Mouse (Mus musculus) CH12.LX (cell line): ENCODE results near the gene Boc. TPM values are rescaled to one million over a fixed set of nuclear protein-coding genes. Genes with fewer than 3 reads are reported as not detected.

ENCODE experiments used
- DNase-seq: peaks from one replicate; pipeline ENCODE4 v3.0.0-alpha.2; 2013; ENCODE audit errors: extremely low read depth
- H3K27ac ChIP-seq: 2 replicates; pipeline ENCODE4 v1.5.1; 2012; ENCODE audit warnings: low read depth, mild to moderate bottlenecking, control low read depth, moderate library complexity; ENCODE audit not compliant: insufficient read depth
- H3K27me3 ChIP-seq: replicated peaks from 2 replicates; pipeline ENCODE3; 2012; ENCODE audit warnings: inconsistent platforms
- H3K36me3 ChIP-seq, 2 experiments: replicated peaks in 1 of 2; 2 replicates each; pipeline versions ENCODE3 to v1.6.1; 2012; ENCODE audit warnings: inconsistent platforms in 1 of 2, low read length in 1 of 2, mild to moderate bottlenecking in 1 of 2, mixed read lengths in 1 of 2, moderate library complexity in 1 of 2; ENCODE audit not compliant: control insufficient read depth in 1 of 2, insufficient read depth in 1 of 2
- H3K4me1 ChIP-seq, 2 experiments: 2 replicates each; pipeline ENCODE4 v1.6.1; 2012; ENCODE audit warnings: inconsistent platforms in 1 of 2, moderate library complexity in 1 of 2; ENCODE audit not compliant: insufficient read depth in 2 of 2, control insufficient read depth in 1 of 2
- H3K4me2 ChIP-seq: 2 replicates; pipeline ENCODE4 v1.6.1; 2012; ENCODE audit warnings: low read depth, mild to moderate bottlenecking, control low read depth; ENCODE audit not compliant: poor library complexity, insufficient read depth, severe bottlenecking
- H3K4me3 ChIP-seq, 3 experiments: fragments of 150-350 bp in 1 of 3; sonication (generic) in 1 of 3; replicated peaks in 1 of 3; 2 replicates each; pipeline versions ENCODE3 to v1.5.1; 2011 to 2012; ENCODE audit warnings: low read depth in 2 of 3, low read length in 2 of 3, mild to moderate bottlenecking in 2 of 3, moderate library complexity in 2 of 3, control low read depth in 1 of 3, improper control_type of control experiment in 1 of 3, inconsistent platforms in 1 of 3, mixed read lengths in 1 of 3; ENCODE audit not compliant: poor library complexity in 1 of 3
- H3K79me2 ChIP-seq: replicated peaks from 2 replicates; pipeline ENCODE4 v1.6.1; 2012; ENCODE audit warnings: mild to moderate bottlenecking, moderate library complexity; ENCODE audit not compliant: control insufficient read depth, poor library complexity, insufficient read depth, severe bottlenecking; ENCODE audit errors: extremely low read depth
- H3K9ac ChIP-seq: 2 replicates; pipeline ENCODE4 v1.6.1; 2012; ENCODE audit warnings: low read depth, mild to moderate bottlenecking, control low read depth, moderate library complexity; ENCODE audit not compliant: insufficient read depth
- H3K9me3 ChIP-seq: replicated peaks from 2 replicates; pipeline ENCODE3; 2012; ENCODE audit warnings: low read length, inconsistent platforms, mixed read lengths
- BHLHE40 ChIP-seq: IDR thresholded peaks from 2 replicates; pipeline ENCODE4 v1.6.1; 2011; ENCODE audit warnings: mild to moderate bottlenecking, low read depth, low read length, improper control_type of control experiment
- CHD1 ChIP-seq: IDR thresholded peaks from 2 replicates; pipeline ENCODE4 v1.6.1; 2012; ENCODE audit warnings: low read depth, low read length, improper control_type of control experiment, inconsistent platforms
- CTCF ChIP-seq, 2 experiments: IDR thresholded peaks in 1 of 2; conservative IDR thresholded peaks in 1 of 2; 2 replicates each; pipeline ENCODE4 v1.5.1; 2011 to 2012; ENCODE audit warnings: low read depth in 2 of 2, low read length in 2 of 2, improper control_type of control experiment in 1 of 2, inconsistent platforms in 1 of 2, mild to moderate bottlenecking in 1 of 2, moderate library complexity in 1 of 2
- ELF1 ChIP-seq: IDR thresholded peaks from 2 replicates; pipeline ENCODE4 v1.6.1; 2014; ENCODE audit warnings: low read depth, mild to moderate bottlenecking, inconsistent platforms, low read length, improper control_type of control experiment
- ETS1 ChIP-seq: conservative IDR thresholded peaks from 2 replicates; pipeline ENCODE4 v1.6.1; 2012; ENCODE audit warnings: low read depth, mild to moderate bottlenecking, inconsistent platforms, low read length, improper control_type of control experiment, moderate library complexity
- GABPA ChIP-seq: IDR thresholded peaks from 2 replicates; pipeline ENCODE4 v1.6.1; 2012; ENCODE audit warnings: low read depth, low read length, improper control_type of control experiment, inconsistent platforms; ENCODE audit not compliant: insufficient replicate concordance
- IRF4 ChIP-seq: IDR thresholded peaks from 2 replicates; pipeline ENCODE4 v1.6.1; 2014; ENCODE audit warnings: low read depth, mild to moderate bottlenecking, inconsistent platforms, low read length, improper control_type of control experiment
- JUN ChIP-seq: IDR thresholded peaks from 2 replicates; pipeline ENCODE4 v1.6.1; 2011; ENCODE audit warnings: low read depth, mild to moderate bottlenecking, low read length, improper control_type of control experiment, moderate library complexity; ENCODE audit not compliant: insufficient read depth
- JUND ChIP-seq: conservative IDR thresholded peaks from 2 replicates; pipeline ENCODE4 v1.6.1; 2011; ENCODE audit warnings: low read depth, low read length, improper control_type of control experiment
- KAT2A ChIP-seq: IDR thresholded peaks from 2 replicates; pipeline ENCODE4 v1.6.1; 2012; ENCODE audit warnings: low read length, improper control_type of control experiment, inconsistent platforms; ENCODE audit not compliant: insufficient replicate concordance
- MAX ChIP-seq: IDR thresholded peaks from 2 replicates; pipeline ENCODE4 v1.6.1; 2011; ENCODE audit warnings: low read length, improper control_type of control experiment
- MAZ ChIP-seq: IDR thresholded peaks from 2 replicates; pipeline ENCODE4 v1.6.1; 2012; ENCODE audit warnings: low read depth, mild to moderate bottlenecking, inconsistent platforms, low read length, improper control_type of control experiment, moderate library complexity
- MEF2A ChIP-seq: IDR thresholded peaks from 2 replicates; pipeline ENCODE4 v1.6.1; 2014; ENCODE audit warnings: low read depth, mild to moderate bottlenecking, inconsistent platforms, low read length, improper control_type of control experiment, borderline replicate concordance
- MYC ChIP-seq: IDR thresholded peaks from 2 replicates; pipeline ENCODE4 v1.6.1; 2011; ENCODE audit warnings: low read depth, mild to moderate bottlenecking, improper control_type of control experiment, low read length
- PAX5 ChIP-seq: IDR thresholded peaks from 2 replicates; pipeline ENCODE4 v1.6.1; 2012; ENCODE audit warnings: low read length, inconsistent platforms, mixed read lengths
- POLR2A ChIP-seq: IDR thresholded peaks from 2 replicates; pipeline ENCODE4 v1.6.1; 2011; ENCODE audit warnings: low read depth, mild to moderate bottlenecking, improper control_type of control experiment, low read length
- RCOR1 ChIP-seq: conservative IDR thresholded peaks from 2 replicates; pipeline ENCODE4 v1.6.1; 2012; ENCODE audit warnings: low read depth, mild to moderate bottlenecking, inconsistent platforms, low read length, improper control_type of control experiment
- SIN3A ChIP-seq: IDR thresholded peaks from 2 replicates; pipeline ENCODE4 v1.6.1; 2012; ENCODE audit warnings: low read length, improper control_type of control experiment, inconsistent platforms
- UBTF ChIP-seq: IDR thresholded peaks from 2 replicates; pipeline ENCODE4 v1.6.1; 2012; ENCODE audit warnings: low read depth, mild to moderate bottlenecking, inconsistent platforms, low read length, improper control_type of control experiment, moderate library complexity
- USF1 ChIP-seq: IDR thresholded peaks from 2 replicates; pipeline ENCODE4 v1.6.1; 2014; ENCODE audit warnings: low read depth, mild to moderate bottlenecking, inconsistent platforms, low read length, improper control_type of control experiment
- ZMIZ1 ChIP-seq: IDR thresholded peaks from 2 replicates; pipeline ENCODE4 v1.6.1; 2012; ENCODE audit warnings: low read depth, mild to moderate bottlenecking, inconsistent platforms, low read length, improper control_type of control experiment
- ZNF384 ChIP-seq: IDR thresholded peaks from 2 replicates; pipeline ENCODE4 v1.6.1; 2012; ENCODE audit warnings: low read depth, low read length, improper control_type of control experiment, inconsistent platforms
- dilution Hi-C: fragments of 300-500 bp; cut with MboI; formaldehyde crosslinking; loops from 2 replicates; pipeline ENCODE4 v1.14.3; 2020; ENCODE audit warnings: low sequenced_read_pairs; ENCODE audit not compliant: extremely low pct_unique_long_range_greater_than_20kb, extremely low pct_ligation_motif_present
- in situ Hi-C: fragments of 300-500 bp; cut with MboI; formaldehyde crosslinking; loops from 3 replicates; pipeline ENCODE4 v1.14.3; 2019; ENCODE audit warnings: low sequenced_read_pairs, low pct_ligation_motif_present, low pct_unique_long_range_greater_than_20kb, mixed read lengths
- polyA plus RNA-seq: library from polyadenylated mRNA; unstranded; fragments of >175 nt; gene quantifications from 2 replicates; pipeline ENCODE4 v1.2.1, GENCODE M21; 2012; ENCODE audit warnings: low read depth; ENCODE audit not compliant: insufficient read length
- total RNA-seq, 2 experiments: library from RNA; depleted of rRNA; stranded (reverse); fragments of 300-350 nt in 1 of 2; fragments of >200 nt in 1 of 2; gene quantifications; 2 replicates each; pipeline ENCODE4 v1.2.3; 2012 to 2014

Gene Boc
- total and polyA plus RNA-seq, 3 experiments = 0.25 to 1.5 (median 0.67) TPM

DNA sequence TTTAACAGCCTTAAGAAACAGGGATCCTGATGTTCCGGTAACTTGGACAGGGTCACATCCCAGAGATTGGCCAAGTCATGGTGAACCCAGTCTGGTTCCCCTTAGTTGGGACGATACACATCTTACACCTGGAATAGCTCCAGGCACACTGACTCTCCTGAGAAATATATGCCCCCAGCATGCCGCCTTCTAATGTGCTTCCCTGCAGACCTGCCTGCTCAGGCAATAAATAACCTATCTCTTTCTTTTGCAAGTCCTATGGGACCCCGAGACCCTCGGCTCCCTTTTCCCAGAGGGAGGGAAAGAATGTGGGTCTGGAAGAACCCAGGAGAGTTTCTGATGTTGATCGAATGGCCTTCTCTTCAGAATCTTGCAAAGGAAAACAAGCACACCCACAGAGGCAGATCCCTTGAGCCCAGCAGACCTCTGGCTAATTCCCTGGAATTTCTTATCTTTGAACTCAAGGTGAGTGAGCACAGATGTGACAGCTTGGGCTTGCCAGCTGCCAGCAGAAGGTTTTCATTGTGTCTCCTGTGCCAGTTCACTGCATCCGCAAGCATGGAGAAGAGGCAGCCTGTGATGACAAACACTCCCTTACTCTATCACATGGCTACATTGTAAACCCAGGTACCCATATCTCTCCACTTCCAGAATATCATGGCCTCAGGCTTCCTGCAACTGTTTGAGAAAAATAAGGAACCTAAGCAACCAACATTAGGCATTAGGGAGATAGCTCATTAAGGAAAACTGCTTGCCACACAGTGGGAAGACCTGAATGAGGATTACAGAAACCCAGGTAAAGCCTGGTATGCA, 8.6 kb downstream of the Boc start:
- Histone ChIP-seq H3K36me3 (no peaks in the 10 kb centered on the region), H3K27me3 (no peaks in the 10 kb centered on the region), H3K79me2 (no peaks in the 10 kb centered on the region), H3K4me3 (no peak overlapping the region), H3K9ac (no peak overlapping the region), H3K27ac (no peak overlapping the region), H3K4me2 (no peak overlapping the region), H3K4me1 (peaks cover 6 to 24% of the 10 kb centered on the region in 2 experiments), H3K9me3 (no peaks in the 10 kb centered on the region)
- DNase-seq = no peak
- dilution Hi-C loops (no loop called here), in situ Hi-C loops (no loop called here)
- TF ChIP-seq CTCF (conservative IDR thresholded peaks at IDR 0.05 in 1 of 2, IDR thresholded peaks at IDR 0.05 in 1 of 2; ENCODE audit: low read depth in 2 of 2, low read length in 2 of 2) (no peak), MYC (no peak), BHLHE40 (no peak), MAX (no peak)

DNA sequence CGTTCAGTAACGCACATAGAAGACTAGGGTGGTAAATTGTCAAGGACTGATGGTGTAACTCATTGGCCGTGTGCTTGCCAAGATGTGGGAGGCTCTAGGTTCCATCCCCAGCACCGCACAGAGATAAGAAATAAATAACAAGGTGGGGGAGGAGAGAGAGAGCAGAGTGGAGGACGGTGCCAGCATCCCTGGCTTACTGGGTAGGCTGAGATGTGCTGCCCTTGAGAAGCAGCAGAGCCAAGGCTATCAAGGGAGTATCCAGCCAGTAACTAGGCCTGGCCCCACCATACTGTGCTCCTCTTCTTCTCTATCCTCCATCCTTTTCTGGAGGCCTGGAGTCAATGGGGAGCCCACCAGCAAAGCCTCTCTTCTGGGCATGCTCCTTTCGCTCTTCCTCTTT, 9.3 kb downstream of the Boc start:
- no peak overlapping the region for H3K9ac ChIP-seq
- in situ Hi-C loops (no loop called here), dilution Hi-C loops (no loop called here)
- no peaks in the 10 kb centered on the region for H3K27me3 ChIP-seq
- DNase-seq = no peak
- peaks cover 6 to 24% of the 10 kb centered on the region in 2 experiments for H3K4me1 ChIP-seq
- no peaks in the 10 kb centered on the region for H3K9me3 ChIP-seq
- no peak overlapping the region for H3K4me2 ChIP-seq
- no peak overlapping the region for H3K27ac ChIP-seq
- no peaks in the 10 kb centered on the region for H3K79me2 ChIP-seq
- no peak overlapping the region for H3K4me3 ChIP-seq
- no peaks in the 10 kb centered on the region for H3K36me3 ChIP-seq
- no peak for TF ChIP-seq MEF2A
- no peak for TF ChIP-seq PAX5
- no peak for TF ChIP-seq MAX
- no peak for TF ChIP-seq ZMIZ1
- no peak for TF ChIP-seq JUND
- TF ChIP-seq USF1 = no peak
- TF ChIP-seq POLR2A = no peak
- no peak for TF ChIP-seq UBTF
- TF ChIP-seq GABPA = no peak
- TF ChIP-seq JUN = no peak

DNA sequence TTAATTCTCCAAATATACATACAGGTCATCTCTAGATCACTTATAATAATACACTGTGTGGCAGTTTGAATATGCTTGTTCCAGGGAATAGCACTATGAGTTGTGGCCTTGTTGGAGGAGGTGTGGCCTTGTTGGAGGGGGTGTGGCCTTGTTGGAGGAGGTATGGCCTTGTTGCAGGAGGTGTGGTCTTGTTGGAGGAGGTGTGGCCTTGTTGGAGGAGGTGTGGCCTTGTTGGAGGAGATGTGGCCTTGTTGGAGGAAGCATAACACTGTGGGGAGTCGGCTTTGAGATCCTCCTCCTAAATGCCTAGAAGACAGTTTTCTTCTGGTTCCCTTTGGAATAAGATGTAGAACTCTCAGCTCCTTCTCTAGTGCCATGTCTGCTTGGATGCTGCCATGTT, 10.7 kb downstream of the Boc start:
- Histone ChIP-seq H3K79me2 (no peaks in the 10 kb centered on the region), H3K4me3 (no peak overlapping the region), H3K9ac (no peak overlapping the region), H3K4me2 (no peak overlapping the region), H3K27ac (no peak overlapping the region), H3K4me1 (peaks cover 6 to 24% of the 10 kb centered on the region in 2 experiments), H3K9me3 (no peaks in the 10 kb centered on the region), H3K27me3 (no peaks in the 10 kb centered on the region), H3K36me3 (no peaks in the 10 kb centered on the region)
- TF ChIP-seq ZMIZ1 = no peak
- no peak for TF ChIP-seq ZNF384
- TF ChIP-seq ELF1 = no peak
- no peak for TF ChIP-seq USF1
- TF ChIP-seq IRF4 = no peak
- no peak for TF ChIP-seq MEF2A
- TF ChIP-seq ETS1 = no peak
- no peak for TF ChIP-seq KAT2A
- TF ChIP-seq SIN3A = no peak
- no peak for TF ChIP-seq RCOR1
- TF ChIP-seq CTCF (conservative IDR thresholded peaks at IDR 0.05 in 1 of 2, IDR thresholded peaks at IDR 0.05 in 1 of 2; ENCODE audit: low read depth in 2 of 2, low read length in 2 of 2) = no peak
- no peak for TF ChIP-seq MAZ
- no peak for TF ChIP-seq CHD1
- DNase-seq = peak; percentile 17
- in situ Hi-C loops (no loop called here), dilution Hi-C loops (no loop called here)
